Mouse (Mus musculus) left cerebral cortex, postnatal 4 days (tissue): ENCODE data around the gene Tmem35b. TPM values are rescaled to one million over a fixed set of nuclear protein-coding genes. Genes with fewer than 3 reads are reported as not detected.

ENCODE experiments used
- DNase-seq: peaks from one replicate; pipeline ENCODE4 v3.0.0-alpha.2; 2022
- intact Hi-C: fragments of 180-260 bp; cut with DNase I; formaldehyde crosslinking; loops from one replicate; pipeline ENCODE4 v1.15.1; 2025
- total RNA-seq, 2 experiments: library from RNA; stranded (reverse); gene quantifications; 2 replicates each; pipeline ENCODE4 v1.2.3; 2021

Gene Tmem35b
- total RNA-seq, 2 experiments from 2014 or later = 4.4 to 4.9 TPM

DNA sequence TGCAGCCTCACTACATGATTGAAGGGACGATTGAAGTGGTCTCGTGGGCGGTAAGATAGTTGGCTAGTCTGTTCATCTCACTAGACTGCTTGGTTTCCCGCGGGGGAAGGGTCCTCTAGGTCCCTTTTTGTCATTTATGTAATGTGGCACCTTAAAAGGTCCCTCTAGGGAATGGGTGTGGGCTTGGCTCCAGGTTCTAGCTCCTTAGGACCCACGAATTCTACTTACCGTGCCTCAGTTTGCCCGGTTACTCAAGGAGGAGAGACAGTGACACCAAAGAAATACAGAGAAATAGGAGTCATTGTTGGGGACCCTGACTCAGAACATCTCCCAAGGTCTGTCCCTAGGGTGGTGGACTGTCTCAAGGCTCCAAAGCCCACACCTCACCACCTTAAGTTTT is 44.2 kb downstream of the Tmem35b start:
- no peak for DNase-seq
- intact Hi-C loops = no loop called here

DNA sequence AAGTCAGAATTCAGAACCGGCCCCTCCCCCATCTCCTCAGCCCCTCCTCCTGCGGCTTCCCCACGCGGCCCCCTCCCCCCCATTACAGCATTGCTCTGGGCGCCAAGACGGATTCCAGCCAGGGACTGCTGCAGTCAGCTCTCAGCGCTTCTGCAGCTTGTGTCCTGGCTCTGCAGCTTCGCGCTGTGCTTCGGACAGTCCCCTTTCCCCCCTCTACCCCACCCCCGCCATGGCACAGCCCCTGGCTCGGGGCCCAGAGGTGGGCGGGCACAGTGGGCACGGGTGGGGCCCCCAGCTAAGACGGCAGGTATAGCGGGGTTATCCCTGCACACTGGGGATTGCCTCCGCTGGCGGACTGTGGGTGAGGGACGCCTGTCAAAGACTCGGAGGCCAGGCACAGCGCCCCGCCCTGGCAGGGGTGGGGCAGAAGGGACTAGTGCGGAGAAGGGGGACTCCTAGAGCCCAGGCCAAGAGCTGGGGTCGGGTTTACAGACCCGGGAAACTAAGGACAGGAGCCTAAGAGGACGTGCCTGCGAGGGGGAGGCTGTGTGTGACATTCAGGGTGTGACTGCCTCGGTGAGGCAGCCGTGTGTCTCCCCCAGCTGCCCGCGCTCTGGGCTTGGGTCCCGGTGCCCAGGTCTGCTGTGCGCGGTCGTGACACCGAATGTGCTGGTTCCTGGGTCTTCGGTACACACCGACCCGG is 44.9 kb downstream of the Tmem35b start:
- intact Hi-C loops = no loop called here

DNA sequence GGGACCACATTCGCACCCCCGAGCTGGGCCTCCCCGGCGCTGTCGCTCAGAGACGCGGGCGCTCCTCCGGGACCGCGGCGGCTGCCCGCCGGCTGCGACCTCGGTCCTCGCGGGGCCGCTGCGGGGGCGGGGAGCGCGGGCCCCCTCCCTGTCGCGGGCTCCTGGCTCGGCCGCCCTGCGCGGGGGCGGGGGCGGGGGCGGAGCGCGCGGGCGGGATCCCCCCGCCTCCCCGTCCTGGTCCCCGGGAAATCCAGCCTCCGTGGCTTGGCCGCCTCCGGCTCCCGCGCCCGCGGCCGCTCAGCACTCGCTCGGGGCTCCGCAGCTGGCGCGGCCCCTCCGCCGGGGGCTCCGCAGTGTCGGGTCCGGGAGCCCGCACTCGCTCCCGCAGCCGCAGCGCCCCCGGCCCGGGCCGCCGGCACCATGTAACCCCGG is 45.4 kb downstream of the Tmem35b start, which contains the start of gene Dlgap3:
Gene Dlgap3, plus strand, starts transcription at position 291 of the 432 bp plus-strand sequence.
- intact Hi-C loops = no loop called here
- DNase-seq = peak; percentile 71

More for the DNA sequence above, 44.9 kb downstream of the Tmem35b start:
- DNase-seq = peak; percentile 86

DNA sequence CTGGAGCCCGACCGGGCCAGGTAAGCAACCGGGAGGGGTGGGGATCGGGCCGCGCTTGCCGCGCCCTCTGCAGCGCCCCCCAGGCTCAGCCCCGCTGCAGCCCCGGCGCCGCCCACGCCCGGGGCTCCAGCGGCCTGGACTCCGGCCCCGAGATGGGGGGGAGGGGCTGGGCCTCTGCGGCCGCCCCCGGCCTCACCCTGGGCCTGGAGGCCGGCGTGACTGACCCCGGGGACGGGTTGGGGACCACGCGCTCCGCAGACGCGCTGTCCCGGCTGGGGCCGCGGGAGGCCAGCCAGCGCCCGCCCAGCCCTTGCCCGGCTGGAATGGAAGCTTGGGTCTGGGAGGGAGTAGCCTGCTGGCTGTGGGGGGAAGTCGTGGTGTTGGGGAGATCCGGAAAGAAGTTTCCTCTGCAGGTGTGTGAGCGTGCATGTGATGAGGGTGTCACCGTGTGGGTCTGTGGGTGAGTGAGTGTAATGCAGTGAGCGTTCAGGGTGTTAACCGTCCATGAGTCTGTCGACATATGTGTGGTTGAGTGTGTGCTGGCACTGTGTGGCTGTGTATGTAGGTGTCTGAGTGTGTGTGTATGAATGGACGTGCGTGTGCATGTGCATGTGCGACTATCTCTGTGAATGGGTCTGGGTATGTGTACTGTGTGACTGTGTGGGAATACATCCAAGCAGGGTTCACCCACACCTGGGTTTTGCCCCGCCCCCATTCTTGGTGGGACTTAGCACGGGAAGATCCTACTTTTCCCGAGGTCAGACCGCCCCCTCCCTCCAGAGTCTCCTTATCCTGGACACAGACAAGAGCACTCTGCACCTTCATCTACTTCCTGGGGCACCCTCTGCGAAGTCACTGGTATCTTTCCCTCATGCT is 46.1 kb downstream of the Tmem35b start:
- DNase-seq = peak; percentile 39
- intact Hi-C loops = loop anchor here (5.0 kb wide), 1 partner anchor 68 kb away; no protein-coding TSS in a partner anchor

DNA sequence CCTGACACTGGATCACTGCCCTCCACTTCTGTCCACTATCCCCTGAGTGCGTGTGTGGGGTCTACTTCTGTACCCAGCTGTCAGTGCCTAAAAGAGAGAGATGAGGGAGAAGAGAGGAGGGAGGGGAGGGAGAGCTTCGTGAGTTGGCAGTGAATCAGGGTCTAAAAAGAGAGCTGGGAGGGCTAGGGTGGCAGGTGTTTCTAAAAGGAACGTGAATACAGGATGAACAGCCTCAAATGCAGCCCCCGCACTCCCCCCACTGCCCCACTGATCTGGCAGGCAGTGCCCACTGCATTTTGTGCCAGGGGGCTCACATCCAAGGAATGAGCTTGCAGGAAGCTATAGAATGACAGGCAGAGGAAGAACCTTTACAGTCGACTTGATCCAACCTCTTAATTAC is 47.4 kb downstream of the Tmem35b start:
- peak; percentile 90 for DNase-seq
- intact Hi-C loops = loop anchor here (5.0 kb wide), 1 partner anchor 66 kb away; no protein-coding TSS in a partner anchor

DNA sequence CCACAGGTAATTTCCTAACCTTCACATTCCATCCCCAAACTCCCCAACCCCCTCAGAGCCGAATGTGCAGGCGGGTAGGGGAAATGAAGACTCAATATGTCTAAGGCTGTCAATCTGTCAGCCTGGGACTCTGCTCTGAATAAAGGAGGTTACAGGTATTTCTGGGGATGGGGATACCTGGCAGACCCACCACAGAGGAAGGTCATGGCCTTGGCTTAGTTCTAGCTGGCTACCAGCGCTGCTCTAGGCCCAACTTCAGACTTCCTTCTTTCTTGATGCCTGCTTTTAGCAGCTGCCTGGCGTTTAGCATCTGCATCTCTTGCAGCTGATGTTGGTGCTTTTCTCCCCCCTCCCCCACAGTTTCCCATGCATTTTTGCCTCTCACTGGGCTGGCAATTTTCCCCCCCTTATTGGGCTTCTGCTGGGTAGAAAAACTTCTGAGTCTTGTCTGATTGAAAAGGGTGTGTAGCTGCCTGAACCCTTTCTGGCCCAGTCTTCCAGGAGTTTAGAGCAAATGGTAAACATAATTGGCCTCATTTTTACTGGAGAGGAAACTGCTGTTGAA is 47.9 kb downstream of the Tmem35b start:
- intact Hi-C loops = loop anchor here (5.0 kb wide), 1 partner anchor 66 kb away; no protein-coding TSS in a partner anchor

DNA sequence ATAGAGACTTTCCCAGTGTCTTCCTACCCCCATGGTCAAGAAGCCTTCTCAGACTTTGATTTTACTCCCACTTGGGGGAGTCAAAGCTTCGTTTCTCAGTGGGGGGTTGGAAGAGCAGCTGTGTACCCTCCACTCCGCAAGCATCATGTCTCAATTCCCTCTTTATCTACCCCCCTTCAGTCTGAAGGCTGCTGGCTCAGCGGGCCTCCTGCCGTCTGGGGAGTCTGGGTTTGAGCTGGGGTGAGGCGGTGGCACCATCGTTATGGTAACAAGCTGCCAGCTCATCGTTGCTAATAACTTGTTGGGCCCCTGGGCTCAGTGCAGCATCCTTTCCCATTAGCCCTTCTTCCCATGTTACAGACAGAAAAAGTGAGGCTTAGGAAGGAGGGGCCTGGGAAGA is 48.6 kb downstream of the Tmem35b start:
- DNase-seq = peak; percentile 25
- intact Hi-C loops = loop anchor here (5.0 kb wide), 1 partner anchor 65 kb away; no protein-coding TSS in a partner anchor

More for the DNA sequence above, 47.9 kb downstream of the Tmem35b start:
- no peak for DNase-seq

DNA sequence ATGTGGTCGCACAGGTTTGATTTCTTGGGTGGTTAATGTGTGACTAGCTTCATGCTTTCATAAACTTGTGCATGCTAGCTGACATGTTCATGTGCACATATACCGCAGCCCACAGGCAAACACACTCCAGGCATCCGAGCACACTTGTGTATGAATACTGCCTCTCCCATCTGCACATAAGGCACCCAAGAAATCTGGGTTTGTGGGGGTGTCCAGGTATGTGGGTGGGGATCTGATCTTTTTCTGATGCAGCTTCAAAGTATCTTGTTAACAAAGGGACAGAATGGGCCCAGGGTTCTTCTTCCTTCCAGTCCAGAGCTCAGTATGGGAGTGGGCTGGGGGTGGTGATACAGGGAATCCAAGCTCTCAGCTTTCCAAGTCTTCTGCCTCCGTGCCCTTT is 49.1 kb downstream of the Tmem35b start:
- intact Hi-C loops = loop anchor here (5.0 kb wide), 1 partner anchor 65 kb away; no protein-coding TSS in a partner anchor
- DNase-seq = no peak

DNA sequence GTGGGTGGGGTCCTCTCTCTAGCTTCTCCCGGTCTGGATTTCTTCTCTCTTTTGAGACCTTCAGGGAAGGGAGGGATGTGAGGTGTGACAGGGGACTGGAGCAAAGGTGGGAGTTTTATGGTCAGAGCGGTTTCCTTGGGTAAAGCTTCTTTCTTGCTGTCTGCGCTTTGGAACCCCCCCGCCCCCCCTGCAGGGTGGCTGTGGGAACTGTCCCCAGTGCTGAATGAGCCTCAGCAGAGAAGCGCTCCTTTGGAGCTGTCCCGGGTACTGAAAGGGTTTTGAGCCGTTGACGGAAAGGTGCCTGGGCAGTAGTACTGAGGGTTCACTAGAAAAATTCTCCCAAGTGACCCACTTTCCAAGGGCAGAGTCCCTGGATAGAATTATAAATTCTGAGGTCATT is 50.0 kb downstream of the Tmem35b start:
- intact Hi-C loops = loop anchor here (5.0 kb wide), 1 partner anchor 64 kb away; no protein-coding TSS in a partner anchor

DNA sequence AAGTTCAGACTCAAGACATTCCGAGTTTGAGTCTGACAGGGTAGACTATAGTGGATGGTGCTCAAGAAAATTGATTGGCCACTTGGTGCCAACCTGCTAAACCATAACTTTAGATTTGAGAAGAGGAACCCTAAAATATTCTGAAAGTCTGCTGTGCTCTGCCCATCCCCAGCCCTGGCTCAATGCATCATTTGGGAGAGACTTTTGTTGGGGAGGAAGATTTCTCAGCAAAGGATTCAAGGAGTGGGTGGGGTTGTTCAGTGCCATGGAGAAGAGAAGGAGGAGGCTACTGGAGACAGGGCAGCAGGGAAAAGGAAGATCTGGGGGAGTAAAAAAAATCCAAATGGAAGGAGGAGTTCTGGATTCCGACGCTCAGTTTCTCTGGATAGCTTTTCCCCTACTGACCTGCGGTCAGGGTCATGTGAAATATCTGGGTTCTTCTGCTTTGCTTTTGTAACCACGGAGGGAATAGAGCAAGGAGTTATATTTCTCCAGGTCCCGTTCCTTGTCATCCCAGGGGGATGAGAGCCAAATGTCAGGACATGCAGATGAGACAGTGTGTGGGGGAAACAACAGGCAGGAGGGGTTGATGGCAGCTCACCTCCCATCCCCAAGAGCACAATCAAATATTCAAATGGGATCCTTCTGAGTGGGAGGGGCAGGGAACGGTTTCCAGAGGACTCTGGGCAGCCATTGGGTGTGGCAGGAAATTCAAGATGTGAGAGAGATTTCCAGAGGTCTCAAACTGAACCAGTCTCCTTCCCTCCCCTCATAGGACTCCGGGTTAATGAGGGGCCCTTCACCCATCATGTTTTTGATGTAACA is 50.8 kb downstream of the Tmem35b start:
- intact Hi-C loops = loop anchor here (5.0 kb wide), 1 partner anchor 63 kb away; no protein-coding TSS in a partner anchor
- no peak for DNase-seq

More for the DNA sequence above, 50.0 kb downstream of the Tmem35b start:
- peak; percentile 53 for DNase-seq

DNA sequence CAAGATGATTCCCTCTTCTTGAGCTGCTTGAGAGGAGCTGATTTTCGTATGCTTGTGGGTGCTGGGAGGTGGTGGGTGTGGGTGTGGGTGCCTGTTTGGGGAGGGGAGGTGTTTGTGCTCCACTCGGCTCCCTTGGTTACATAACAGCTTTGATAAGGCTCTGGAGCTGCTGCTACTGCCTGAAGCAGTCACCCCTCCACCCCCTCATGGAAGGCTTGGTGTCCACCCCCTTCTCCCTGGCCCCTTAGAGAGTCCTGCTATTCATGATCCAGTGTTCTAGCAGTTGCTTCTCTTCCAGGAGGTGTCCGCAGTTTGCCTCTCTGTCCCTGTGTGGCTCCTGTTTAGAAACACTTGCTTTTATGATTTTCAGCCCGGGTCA is 51.4 kb downstream of the Tmem35b start:
- DNase-seq = no peak
- intact Hi-C loops = loop anchor here (5.0 kb wide), 1 partner anchor 62 kb away; no protein-coding TSS in a partner anchor

DNA sequence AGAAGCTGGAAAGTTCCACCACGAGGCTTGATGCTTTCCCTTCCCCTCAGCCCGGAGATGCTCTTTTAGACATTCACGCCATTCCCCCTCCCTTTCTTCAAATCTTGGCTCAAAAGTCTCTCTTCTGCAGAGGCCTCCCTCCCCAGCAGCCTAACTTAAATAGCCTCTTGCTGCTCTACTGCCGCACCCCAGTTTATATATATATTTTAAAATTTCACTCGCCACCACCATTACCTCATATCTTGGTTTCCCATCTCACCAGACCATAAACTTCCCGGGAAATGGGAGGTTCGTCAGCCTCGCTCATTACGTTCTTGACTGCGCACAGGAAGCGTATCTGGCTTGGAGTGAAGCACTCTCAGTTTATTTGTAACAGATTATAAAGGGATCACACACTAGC is 54.5 kb downstream of the Tmem35b start:
- intact Hi-C loops = no loop called here

DNA sequence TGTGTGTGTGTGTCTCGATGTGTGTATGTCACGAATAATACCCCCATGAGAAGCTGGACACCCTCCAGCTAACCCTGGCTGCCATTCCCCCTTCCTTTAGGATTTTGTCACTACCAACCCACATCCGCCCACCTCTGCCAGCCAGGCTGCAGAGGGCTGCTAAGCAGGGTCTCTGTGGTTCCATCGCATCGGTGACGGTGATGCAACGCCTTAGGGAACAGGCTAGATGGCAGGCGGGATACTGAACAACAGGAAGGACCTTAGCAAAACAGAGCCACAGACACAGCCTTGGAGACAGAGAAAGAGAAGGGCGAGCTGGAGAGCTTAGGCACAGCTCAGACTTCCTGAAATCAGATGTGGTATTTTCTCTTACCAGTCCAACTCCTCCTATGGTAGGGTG is 55.2 kb downstream of the Tmem35b start:
- intact Hi-C loops = no loop called here
- peak; percentile 20 for DNase-seq

More for the DNA sequence above, 54.5 kb downstream of the Tmem35b start:
- no peak for DNase-seq

Other genes with a start within 250 kb of the Tmem35b start
- gene Zmym4, start 155.6 kb upstream of the Tmem35b start, total RNA-seq = 10 to 100 TPM; 77.9 to 84.1 TPM
- gene Sfpq, start 102.4 kb upstream of the Tmem35b start, total RNA-seq = 100 to 1,000 TPM; 459 to 501 TPM
- gene Zmym1, start 62.5 kb upstream of the Tmem35b start, total RNA-seq = 10 to 100 TPM; 15.6 to 17.5 TPM
- 10 to 100 TPM; 40.1 to 40.3 TPM for gene Zmym6, start 46.3 kb upstream of the Tmem35b start, total RNA-seq
- 100 to 1,000 TPM; 111 to 125 TPM for gene Dlgap3, start 45.5 kb downstream of the Tmem35b start, total RNA-seq
- 10 to 100 TPM; 27.1 to 29.3 TPM for gene Smim12, start 120.1 kb downstream of the Tmem35b start, total RNA-seq
- gene Gja4, start 190.3 kb downstream of the Tmem35b start, total RNA-seq = 10 to 100 TPM; 11.3 to 12.9 TPM
- under 1 TPM; 0.60 to 0.70 TPM for gene Gjb3, start 207.2 kb downstream of the Tmem35b start, total RNA-seq
- not detected for gene Gjb4, start 230.4 kb downstream of the Tmem35b start, total RNA-seq
- gene Gjb5, start 234.5 kb downstream of the Tmem35b start, total RNA-seq = under 1 TPM in 1 of 2 experiments, not detected in 1; 0.20 TPM